Mouse (Mus musculus): ENCODE data around the gene Sorcs1.

Gene Sorcs1

GRCm38 (mm10) chr19:50566306-50566705 is 112.1 kb downstream of the Sorcs1 start:
- no peak for DNase-seq (ENCODE audit: low read depth, low spot score)

- no peak for DNase-seq (ENCODE audit: low read depth, low spot score)
Measured at GRCm38 (mm10) chr19:50558771-50559170, 119.7 kb downstream of the Sorcs1 start.

- no peak for DNase-seq (ENCODE audit: low read depth, low spot score)
Measured at GRCm38 (mm10) chr19:50534031-50534430, 144.4 kb downstream of the Sorcs1 start.

GRCm38 (mm10) chr19:50527835-50528234 is 150.6 kb downstream of the Sorcs1 start:
- DNase-seq (ENCODE audit: low read depth, low spot score), result no peak

- no peak for DNase-seq (ENCODE audit: low read depth, low spot score)
Measured at GRCm38 (mm10) chr19:50526094-50526493, 152.4 kb downstream of the Sorcs1 start.

GRCm38 (mm10) chr19:50521943-50522342 is 156.5 kb downstream of the Sorcs1 start:
- DNase-seq (ENCODE audit: low read depth, low spot score), result no peak

GRCm38 (mm10) chr19:50515059-50515673 is 163.3 kb downstream of the Sorcs1 start:
- DNase-seq (ENCODE audit: low read depth, low spot score), result no peak

GRCm38 (mm10) chr19:50514309-50514830 is 164.1 kb downstream of the Sorcs1 start:
- no peak for DNase-seq (ENCODE audit: low read depth, low spot score)

GRCm38 (mm10) chr19:50502816-50503215 is 175.6 kb downstream of the Sorcs1 start:
- no peak for DNase-seq (ENCODE audit: low read depth, low spot score)

- DNase-seq (ENCODE audit: low read depth, low spot score), result no peak
Measured at GRCm38 (mm10) chr19:50491121-50491520, 187.3 kb downstream of the Sorcs1 start.

- no peak for DNase-seq (ENCODE audit: low read depth, low spot score)
Measured at GRCm38 (mm10) chr19:50490721-50491120, 187.7 kb downstream of the Sorcs1 start.

- no peak for DNase-seq (ENCODE audit: low read depth, low spot score)
Measured at GRCm38 (mm10) chr19:50489786-50490185, 188.7 kb downstream of the Sorcs1 start.

- no peak for DNase-seq (ENCODE audit: low read depth, low spot score)
Measured at GRCm38 (mm10) chr19:50488421-50488820, 190.0 kb downstream of the Sorcs1 start.

GRCm38 (mm10) chr19:50487768-50488167 is 190.7 kb downstream of the Sorcs1 start:
- peak; percentile 61 for DNase-seq (ENCODE audit: low read depth, low spot score)

GRCm38 (mm10) chr19:50486345-50486744 is 192.1 kb downstream of the Sorcs1 start:
- DNase-seq (ENCODE audit: low read depth, low spot score), result no peak

GRCm38 (mm10) chr19:50476774-50477173 is 201.7 kb downstream of the Sorcs1 start:
- DNase-seq (ENCODE audit: low read depth, low spot score), result no peak

GRCm38 (mm10) chr19:50468592-50468991 is 209.9 kb downstream of the Sorcs1 start:
- DNase-seq (ENCODE audit: low read depth, low spot score), result no peak

GRCm38 (mm10) chr19:50464811-50465210 is 213.6 kb downstream of the Sorcs1 start:
- no peak for DNase-seq (ENCODE audit: low read depth, low spot score)

- no peak for DNase-seq (ENCODE audit: low read depth, low spot score)
Measured at GRCm38 (mm10) chr19:50458581-50458980, 219.9 kb downstream of the Sorcs1 start.

- DNase-seq (ENCODE audit: low read depth, low spot score), result no peak
Measured at GRCm38 (mm10) chr19:50457275-50457892, 221.1 kb downstream of the Sorcs1 start.

- no peak for DNase-seq (ENCODE audit: low read depth, low spot score)
Measured at GRCm38 (mm10) chr19:50441099-50441498, 237.3 kb downstream of the Sorcs1 start.

GRCm38 (mm10) chr19:50440246-50440910 is 238.1 kb downstream of the Sorcs1 start:
- DNase-seq (ENCODE audit: low read depth, low spot score), result no peak

- no peak for DNase-seq (ENCODE audit: low read depth, low spot score)
Measured at GRCm38 (mm10) chr19:50439464-50439881, 239.0 kb downstream of the Sorcs1 start.

Measured in brain, embryonic 18.5 days (tissue).